ENCODE assay signal across 9 mouse cellular contexts in genomic region chr10:40069270-40069669, GRCm38 (mm10). TPM values are rescaled to one million over a fixed set of nuclear protein-coding genes. Genes with fewer than 3 reads are reported as not detected.
A peak's percentile ranks its signal among the peaks of the same experiment; 100 is the strongest.
DNase-seq lines count a peak whose midpoint lies in the region; ATAC-seq and TF ChIP-seq lines count a peak whose summit lies in the region.
"Had no signal": no experiment of that assay in that cellular context is flagged by ENCODE, and none has a peak within 500 bp of the region (broad histone marks: within the 10 kb centered on the region; RNA-seq: fewer than 3 reads in every experiment).

No protein-coding gene starts in this region.

- no peak for TF ChIP-seq CTCF in kidney, adult 2 months (conservative IDR thresholded peaks at IDR 0.05; ENCODE audit: insufficient read depth, insufficient read length, low read depth, low read length)
- no peak for TF ChIP-seq CTCF in bone marrow, adult 2 months (IDR thresholded peaks at IDR 0.05; ENCODE audit: control insufficient read depth, insufficient read depth, low read length)

- H3K27ac ChIP-seq in kidney, adult 2 months (ENCODE audit: insufficient read depth, low read depth, low read length) = peak overlapping the region; percentile 84
- H3K27ac ChIP-seq in kidney, embryonic 14.5 days (ENCODE audit: low read depth, low read length) = no peak overlapping the region
- peak overlapping the region; percentile 3; the same call in 1 of the 2 replicates for H3K27ac ChIP-seq in bone marrow, adult 2 months (ENCODE audit: control insufficient read depth, insufficient read depth, low read depth, low read length, poor library complexity)
- H3K27ac ChIP-seq in heart, embryonic 13.5 days (replicated peaks) = peak overlapping the region; percentile 59
- H3K27ac ChIP-seq in liver, embryonic 16.5 days (ENCODE audit: low read length) = peak overlapping the region; percentile 30; the same call in 1 of the 2 replicates

- H3K4me2 ChIP-seq in kidney, embryonic 14.5 days (replicated peaks; ENCODE audit: low read depth, low read length) = no peak overlapping the region
- H3K4me2 ChIP-seq in heart, embryonic 13.5 days = peak overlapping the region; percentile 34
- H3K4me2 ChIP-seq in liver, embryonic 16.5 days (ENCODE audit: low read depth, low read length) = no peak overlapping the region

- TF ChIP-seq POLR2A in kidney, adult 2 months (IDR thresholded peaks at IDR 0.05; ENCODE audit: low read depth, low read length) = no peak
- no peak for TF ChIP-seq POLR2A in bone marrow, adult 2 months (IDR thresholded peaks at IDR 0.05; ENCODE audit: borderline replicate concordance, control insufficient read depth, low read depth, low read length)

- no peak overlapping the region for H3K4me3 ChIP-seq in kidney, adult 2 months (ENCODE audit: insufficient read depth, low read depth, low read length)
- H3K4me3 ChIP-seq in kidney, embryonic 14.5 days (ENCODE audit: low read length) = no peak overlapping the region
- H3K4me3 ChIP-seq in bone marrow, adult 2 months (replicated peaks; ENCODE audit: control insufficient read depth, low read depth, low read length) = no peak overlapping the region
- H3K4me3 ChIP-seq in heart, embryonic 13.5 days = no peak overlapping the region
- H3K4me3 ChIP-seq in liver, embryonic 16.5 days (ENCODE audit: low read depth, low read length) = no peak overlapping the region

- 45% methylated on average over 4 of the region's 4 CpGs for WGBS in kidney, adult 2 months
- WGBS in kidney, embryonic 14.5 days = 49% methylated on average over 4 of the region's 4 CpGs
- 35% methylated on average over 4 of the region's 4 CpGs for WGBS in bone marrow, adult 2 months
- 33% methylated on average over 4 of the region's 4 CpGs for WGBS in heart, embryonic 13.5 days
- 61% methylated on average over 4 of the region's 4 CpGs for WGBS in liver, embryonic 16.5 days (ENCODE audit: insufficient replicate concordance)

- H3K36me3 ChIP-seq in kidney, adult 2 months (ENCODE audit: control insufficient read depth, insufficient read depth, low read length) = no peaks in the 10 kb centered on the region
- H3K36me3 ChIP-seq in kidney, embryonic 14.5 days (ENCODE audit: control insufficient read depth, insufficient read depth, low read length) = no peaks in the 10 kb centered on the region
- no peaks in the 10 kb centered on the region for H3K36me3 ChIP-seq in heart, embryonic 13.5 days
- H3K36me3 ChIP-seq in liver, embryonic 16.5 days (ENCODE audit: control insufficient read depth, insufficient read depth) = peaks cover 6% of the 10 kb centered on the region; the same call in 1 of the 2 replicates

- H3K9ac ChIP-seq in kidney, embryonic 14.5 days (ENCODE audit: low read depth, low read length) = no peak overlapping the region
- H3K9ac ChIP-seq in heart, embryonic 13.5 days = no peak overlapping the region
- no peak overlapping the region for H3K9ac ChIP-seq in liver, embryonic 16.5 days (ENCODE audit: low read depth, low read length)

- peak; percentile 47 for DNase-seq in kidney, adult 2 months
- no peak for DNase-seq in cerebellum, adult 11-12 months
- no peak for DNase-seq in kidney, postnatal 14 days
- DNase-seq in retina, embryonic 14.5 days (ENCODE audit: low spot score) = no peak
- DNase-seq: cerebellum, adult 2 months had no signal

- H3K27me3 ChIP-seq in kidney, adult 2 months (replicated peaks; ENCODE audit: control insufficient read depth, insufficient read depth, low read length) = no peaks in the 10 kb centered on the region
- H3K27me3 ChIP-seq in kidney, embryonic 14.5 days (ENCODE audit: control insufficient read depth, insufficient read depth, low read length) = no peaks in the 10 kb centered on the region
- H3K27me3 ChIP-seq in heart, embryonic 13.5 days (replicated peaks) = no peaks in the 10 kb centered on the region
- H3K27me3 ChIP-seq in liver, embryonic 16.5 days (ENCODE audit: control insufficient read depth, insufficient read depth, low read depth, low read length) = no peaks in the 10 kb centered on the region

- ATAC-seq in kidney, embryonic 14.5 days (ENCODE audit: low FRiP score, low TSS enrichment) = no peak
- no peak for ATAC-seq in heart, embryonic 13.5 days (ENCODE audit: extremely low read depth, insufficient number of reproducible peaks, low FRiP score, low TSS enrichment)
- ATAC-seq in liver, embryonic 16.5 days (ENCODE audit: low read depth) = no peak

- H3K9me3 ChIP-seq in kidney, embryonic 14.5 days (ENCODE audit: control insufficient read depth, low read length) = no peaks in the 10 kb centered on the region
- H3K9me3 ChIP-seq in heart, embryonic 13.5 days = no peaks in the 10 kb centered on the region
- no peaks in the 10 kb centered on the region for H3K9me3 ChIP-seq in liver, embryonic 16.5 days (replicated peaks; ENCODE audit: control insufficient read depth, low read length)

- H3K4me1 ChIP-seq in kidney, adult 2 months (ENCODE audit: control insufficient read depth, insufficient read depth, low read length) = peaks cover 41% of the 10 kb centered on the region
- peaks cover 8% of the 10 kb centered on the region; the same call in 1 of the 2 replicates for H3K4me1 ChIP-seq in kidney, embryonic 14.5 days (ENCODE audit: control insufficient read depth, insufficient read depth, low read length)
- H3K4me1 ChIP-seq in bone marrow, adult 2 months (ENCODE audit: control insufficient read depth, insufficient read depth, low read length) = peaks cover 9% of the 10 kb centered on the region
- H3K4me1 ChIP-seq in heart, embryonic 13.5 days = peaks cover 33% of the 10 kb centered on the region
- peaks cover 12% of the 10 kb centered on the region for H3K4me1 ChIP-seq in liver, embryonic 16.5 days (ENCODE audit: control insufficient read depth, low read depth, low read length)

RNA-seq across cellular contexts. Expression of gene Mfsd4b1, which starts 44.2 kb away (rescaled TPM):
- polyA plus RNA-seq in kidney, adult 2 months (2012; rRNA removed) = 81.5 and 102 TPM in 2 replicates
- polyA plus RNA-seq in kidney, embryonic 14.5 days (2014; fragmentation: Nextera tagmentation; extraction: Ambion mirVana) = 0.40 and 1.5 TPM in 2 replicates
- polyA plus RNA-seq in bone marrow, adult 2 months (2011; ENCODE audit: insufficient read depth, insufficient read length, low replicate concordance, missing spikeins) = not detected in 2 replicates
- 0.27 and 0.55 TPM in 2 replicates for polyA plus RNA-seq in heart, embryonic 13.5 days (2015; fragmentation: Nextera tagmentation; extraction: Ambion mirVana)
- polyA plus RNA-seq in liver, embryonic 16.5 days (2015; fragmentation: Nextera tagmentation; extraction: Ambion mirVana) = 0.68 and 0.74 TPM in 2 replicates

Comparison
In these comparisons a context has a peak if more than half of its experiments do, and no peak if none do; other contexts are left out.
1. RNA of gene Mfsd4b1, which starts 44.2 kb away (polyA plus RNA-seq): 81.5 to 102 TPM in kidney, adult 2 months; 0.40 to 1.5 TPM in kidney, embryonic 14.5 days, 0.68 to 0.74 TPM in liver, embryonic 16.5 days, 0.27 to 0.55 TPM in heart, embryonic 13.5 days and not detected in bone marrow, adult 2 months; every median in the first group is over 10 times any median in the second.